39 mouse cellular contexts compared by ENCODE assay signal in genomic region chr4:4079132-4079531, GRCm38 (mm10). TPM values are rescaled to one million over a fixed set of nuclear protein-coding genes. Genes with fewer than 3 reads are reported as not detected.
A peak's percentile ranks its signal among the peaks of the same experiment; 100 is the strongest.
DNase-seq lines count a peak whose midpoint lies in the region; ATAC-seq and TF ChIP-seq lines count a peak whose summit lies in the region.
"Had no signal": no experiment of that assay in that cellular context is flagged by ENCODE, and none has a peak within 500 bp of the region (broad histone marks: within the 10 kb centered on the region; RNA-seq: fewer than 3 reads in every experiment).

No protein-coding gene starts in this region.

- H3K79me2 ChIP-seq in macrophage (ENCODE audit: inconsistent target) = no peaks in the 10 kb centered on the region

- no peak for TF ChIP-seq CTCF in hindbrain, postnatal 0 days (IDR thresholded peaks at IDR 0.05; ENCODE audit: low read depth)
- no peak for TF ChIP-seq CTCF in midbrain, postnatal 0 days (IDR thresholded peaks at IDR 0.05)

- ATAC-seq in forebrain, embryonic 14.5 days = no peak
- ATAC-seq in forebrain, embryonic 11.5 days (replicated peaks; ENCODE audit: low FRiP score) = no peak
- peak; percentile 88 for ATAC-seq in hindbrain, postnatal 0 days
- no peak for ATAC-seq in midbrain, postnatal 0 days (ENCODE audit: low FRiP score)
- ATAC-seq: CD4-positive, CD25-positive, alpha-beta regulatory T cell, adult 4 months; midbrain, embryonic 16.5 days had no signal

- no peaks in the 10 kb centered on the region for H3K4me1 ChIP-seq in forebrain, embryonic 14.5 days (ENCODE audit: control insufficient read depth, insufficient read depth, low read length)
- H3K4me1 ChIP-seq in forebrain, embryonic 11.5 days (replicated peaks; ENCODE audit: control insufficient read depth, insufficient read depth, low read length) = no peaks in the 10 kb centered on the region
- no peaks in the 10 kb centered on the region for H3K4me1 ChIP-seq in hindbrain, postnatal 0 days (ENCODE audit: insufficient read depth, low read length)
- H3K4me1 ChIP-seq in hindbrain, embryonic 10.5 days (replicated peaks) = no peaks in the 10 kb centered on the region
- no peaks in the 10 kb centered on the region for H3K4me1 ChIP-seq in midbrain, postnatal 0 days (ENCODE audit: insufficient read depth, low read length)
- no peaks in the 10 kb centered on the region for H3K4me1 ChIP-seq in midbrain, embryonic 10.5 days
- H3K4me1 ChIP-seq: embryonic facial prominence, embryonic 15.5 days; heart, embryonic 13.5 days; hindbrain, embryonic 12.5 days; limb, embryonic 10.5 days; limb, embryonic 15.5 days; liver, embryonic 13.5 days; neural tube, embryonic 12.5 days had no signal

- no peak overlapping the region for H3K4me2 ChIP-seq in forebrain, embryonic 14.5 days (ENCODE audit: low read length)
- H3K4me2 ChIP-seq in forebrain, embryonic 11.5 days (ENCODE audit: low read depth, low read length, severe bottlenecking) = no peak overlapping the region
- no peak overlapping the region for H3K4me2 ChIP-seq in hindbrain, postnatal 0 days (ENCODE audit: low read depth, low read length)
- no peak overlapping the region for H3K4me2 ChIP-seq in midbrain, postnatal 0 days (ENCODE audit: low read depth, low read length, poor library complexity, severe bottlenecking)
- H3K4me2 ChIP-seq: embryonic facial prominence, embryonic 15.5 days; heart, embryonic 13.5 days; hindbrain, embryonic 12.5 days; limb, embryonic 15.5 days; liver, embryonic 13.5 days; midbrain, embryonic 11.5 days; neural tube, embryonic 12.5 days had no signal

- H3K27ac ChIP-seq in forebrain, embryonic 14.5 days (ENCODE audit: low read depth, low read length) = no peak overlapping the region
- H3K27ac ChIP-seq in forebrain, embryonic 11.5 days (ENCODE audit: low read depth, low read length) = no peak overlapping the region
- H3K27ac ChIP-seq in hindbrain, postnatal 0 days = no peak overlapping the region
- H3K27ac ChIP-seq in hindbrain, embryonic 10.5 days = no peak overlapping the region
- H3K27ac ChIP-seq in midbrain, postnatal 0 days (ENCODE audit: low read depth, low read length) = no peak overlapping the region
- no peak overlapping the region for H3K27ac ChIP-seq in midbrain, embryonic 10.5 days (replicated peaks)
- H3K27ac ChIP-seq in macrophage = peak overlapping the region; percentile 68
- H3K27ac ChIP-seq: embryonic facial prominence, embryonic 15.5 days; heart, embryonic 13.5 days; hindbrain, embryonic 12.5 days; limb, embryonic 10.5 days; limb, embryonic 15.5 days; liver, embryonic 13.5 days; neural tube, embryonic 12.5 days had no signal

- H3K9me3 ChIP-seq in forebrain, embryonic 14.5 days (replicated peaks; ENCODE audit: control insufficient read depth, low read length) = no peaks in the 10 kb centered on the region
- H3K9me3 ChIP-seq in forebrain, embryonic 11.5 days (ENCODE audit: control insufficient read depth, low read length) = no peaks in the 10 kb centered on the region
- no peaks in the 10 kb centered on the region for H3K9me3 ChIP-seq in hindbrain, postnatal 0 days (ENCODE audit: low read length)
- no peaks in the 10 kb centered on the region for H3K9me3 ChIP-seq in hindbrain, embryonic 10.5 days
- H3K9me3 ChIP-seq in midbrain, postnatal 0 days (ENCODE audit: low read length) = no peaks in the 10 kb centered on the region
- no peaks in the 10 kb centered on the region for H3K9me3 ChIP-seq in midbrain, embryonic 10.5 days (replicated peaks)
- H3K9me3 ChIP-seq: embryonic facial prominence, embryonic 15.5 days; heart, embryonic 13.5 days; hindbrain, embryonic 12.5 days; limb, embryonic 10.5 days; limb, embryonic 15.5 days; liver, embryonic 13.5 days; neural tube, embryonic 12.5 days had no signal

- H3K9ac ChIP-seq in forebrain, embryonic 14.5 days (ENCODE audit: low read length) = no peak overlapping the region
- no peak overlapping the region for H3K9ac ChIP-seq in forebrain, embryonic 11.5 days (ENCODE audit: low read length)
- H3K9ac ChIP-seq in hindbrain, postnatal 0 days (replicated peaks; ENCODE audit: low read length) = no peak overlapping the region
- H3K9ac ChIP-seq in midbrain, postnatal 0 days (replicated peaks; ENCODE audit: low read length, poor library complexity, severe bottlenecking) = no peak overlapping the region
- H3K9ac ChIP-seq: embryonic facial prominence, embryonic 15.5 days; heart, embryonic 13.5 days; hindbrain, embryonic 12.5 days; limb, embryonic 15.5 days; liver, embryonic 13.5 days; neural tube, embryonic 12.5 days had no signal

- peak; percentile 12 for DNase-seq in forebrain, embryonic 14.5 days (ENCODE audit: low spot score)
- no peak for DNase-seq in forebrain, embryonic 11.5 days (ENCODE audit: low spot score)
- peak; percentile 52 for DNase-seq in hindbrain, postnatal 0 days (ENCODE audit: low spot score)
- DNase-seq in hindbrain, embryonic 10.5 days (ENCODE audit: low spot score) = no peak
- DNase-seq in midbrain, postnatal 0 days (ENCODE audit: low spot score) = peak; percentile 54
- DNase-seq in midbrain, embryonic 10.5 days (ENCODE audit: low spot score) = no peak
- no peak for DNase-seq in kidney, postnatal 14 days
- DNase-seq: adrenal gland, postnatal 36 days; cerebellum, adult 11 months; cerebellum, adult 9-11 months; gastrocnemius, postnatal 10 days; heart, postnatal 14 days; kidney, adult 18-20 months; kidney, postnatal 4 days; liver, embryonic 13.5 days; lung, adult 2 months; lung, postnatal 14 days; right cerebral cortex, postnatal 4 days; thymus, adult 2 months; thymus, postnatal 36 days had no signal

- no peaks in the 10 kb centered on the region for H3K27me3 ChIP-seq in forebrain, embryonic 14.5 days (replicated peaks; ENCODE audit: control insufficient read depth, insufficient read depth, low read length)
- H3K27me3 ChIP-seq in forebrain, embryonic 11.5 days (ENCODE audit: control insufficient read depth, insufficient read depth, low read length) = no peaks in the 10 kb centered on the region
- no peaks in the 10 kb centered on the region for H3K27me3 ChIP-seq in hindbrain, postnatal 0 days (ENCODE audit: insufficient read depth, low read length)
- no peaks in the 10 kb centered on the region for H3K27me3 ChIP-seq in hindbrain, embryonic 10.5 days (ENCODE audit: insufficient read depth, poor library complexity, severe bottlenecking)
- no peaks in the 10 kb centered on the region for H3K27me3 ChIP-seq in midbrain, postnatal 0 days (ENCODE audit: insufficient read depth, low read length)
- H3K27me3 ChIP-seq in midbrain, embryonic 10.5 days (ENCODE audit: low read depth, poor library complexity, severe bottlenecking) = no peaks in the 10 kb centered on the region
- H3K27me3 ChIP-seq: embryonic facial prominence, embryonic 15.5 days; heart, embryonic 13.5 days; hindbrain, embryonic 12.5 days; limb, embryonic 15.5 days; liver, embryonic 13.5 days; neural tube, embryonic 12.5 days had no signal

- H3K4me3 ChIP-seq in forebrain, embryonic 14.5 days (ENCODE audit: low read depth, low read length) = no peak overlapping the region
- no peak overlapping the region for H3K4me3 ChIP-seq in forebrain, embryonic 11.5 days (ENCODE audit: low read depth, low read length)
- no peak overlapping the region for H3K4me3 ChIP-seq in hindbrain, postnatal 0 days (ENCODE audit: low read length)
- no peak overlapping the region for H3K4me3 ChIP-seq in hindbrain, embryonic 10.5 days
- no peak overlapping the region for H3K4me3 ChIP-seq in midbrain, postnatal 0 days (ENCODE audit: low read depth, low read length)
- no peak overlapping the region for H3K4me3 ChIP-seq in midbrain, embryonic 10.5 days
- H3K4me3 ChIP-seq in macrophage (ENCODE audit: inconsistent target) = no peak overlapping the region
- H3K4me3 ChIP-seq: embryonic facial prominence, embryonic 15.5 days; heart, embryonic 13.5 days; hindbrain, embryonic 12.5 days; limb, embryonic 10.5 days; limb, embryonic 15.5 days; liver, embryonic 13.5 days; myocyte; neural tube, embryonic 12.5 days had no signal

- H3K36me3 ChIP-seq in forebrain, embryonic 14.5 days (ENCODE audit: control insufficient read depth, insufficient read depth, low read length) = no peaks in the 10 kb centered on the region
- H3K36me3 ChIP-seq in forebrain, embryonic 11.5 days (ENCODE audit: control insufficient read depth, insufficient read depth, low read length) = no peaks in the 10 kb centered on the region
- no peaks in the 10 kb centered on the region for H3K36me3 ChIP-seq in hindbrain, postnatal 0 days (ENCODE audit: insufficient read depth, low read length)
- H3K36me3 ChIP-seq in hindbrain, embryonic 10.5 days = no peaks in the 10 kb centered on the region
- no peaks in the 10 kb centered on the region for H3K36me3 ChIP-seq in midbrain, postnatal 0 days (ENCODE audit: insufficient read depth, low read length)
- H3K36me3 ChIP-seq in midbrain, embryonic 10.5 days = no peaks in the 10 kb centered on the region
- H3K36me3 ChIP-seq in macrophage (ENCODE audit: inconsistent target) = no peaks in the 10 kb centered on the region
- H3K36me3 ChIP-seq: embryonic facial prominence, embryonic 15.5 days; heart, embryonic 13.5 days; hindbrain, embryonic 12.5 days; limb, embryonic 10.5 days; limb, embryonic 15.5 days; liver, embryonic 13.5 days; neural tube, embryonic 12.5 days had no signal

- WGBS in forebrain, embryonic 14.5 days = 60% methylated on average over 3 of the region's 3 CpGs
- 89% methylated on average over 3 of the region's 3 CpGs for WGBS in forebrain, embryonic 11.5 days
- WGBS in hindbrain, postnatal 0 days = 54% methylated on average over 3 of the region's 3 CpGs
- WGBS in hindbrain, embryonic 10.5 days = 93% methylated on average over 3 of the region's 3 CpGs
- 90% methylated on average over 3 of the region's 3 CpGs for WGBS in midbrain, postnatal 0 days
- 86% methylated on average over 3 of the region's 3 CpGs for WGBS in midbrain, embryonic 10.5 days
- WGBS in macrophage (ENCODE audit: missing documents) = 88% methylated on average over 3 of the region's 3 CpGs

RNA-seq across cellular contexts. Expression of gene Sdr16c6, which starts 1.8 kb away (rescaled TPM):
- not detected in 2 replicates for polyA plus RNA-seq in forebrain, embryonic 14.5 days (2014; fragmentation: Nextera tagmentation; extraction: Ambion mirVana)
- not detected in 2 replicates for polyA plus RNA-seq in forebrain, embryonic 11.5 days (2014; fragmentation: Nextera tagmentation; extraction: Ambion mirVana)
- not detected in 2 replicates for total RNA-seq in hindbrain, postnatal 0 days (2014; rRNA removed)
- not detected in 2 replicates for polyA plus RNA-seq in hindbrain, postnatal 0 days (2015; fragmentation: Nextera tagmentation; extraction: Ambion mirVana)
- not detected in 2 replicates for polyA plus RNA-seq in hindbrain, embryonic 10.5 days (2016; fragmentation: Nextera tagmentation; extraction: Ambion mirVana)
- total RNA-seq in midbrain, postnatal 0 days (2014; rRNA removed) = 0.22 TPM in 1 of 2 replicates, not detected in the other
- not detected in 2 replicates for polyA plus RNA-seq in midbrain, postnatal 0 days (2015; fragmentation: Nextera tagmentation; extraction: Ambion mirVana)
- not detected in 2 replicates for polyA plus RNA-seq in midbrain, embryonic 10.5 days (2016; fragmentation: Nextera tagmentation; extraction: Ambion mirVana)
- total RNA-seq in macrophage (2018; cell fraction: chromatin; rRNA removed) = not detected
- not detected for total RNA-seq in macrophage (2018; cell fraction: cytosol; rRNA removed)
- not detected for total RNA-seq in macrophage (2018; cell fraction: nucleus; rRNA removed)
- polyA plus RNA-seq in macrophage (2018) = not detected in 3 replicates
- total RNA-seq: adrenal gland, adult 18-20 months; adrenal gland, postnatal 36 days; common myeloid progenitor, adult 5-6 weeks; gastrocnemius, postnatal 10 days; heart, adult 8-10 months; heart, postnatal 14 days; layer of hippocampus, postnatal 10 days; left cerebral cortex, adult 8-10 months; megakaryocyte progenitor cell, adult 5-6 weeks had no signal
- polyA plus RNA-seq: CD4-positive, CD25-positive, alpha-beta regulatory T cell, adult 4 months; gonadal fat pad, adult 2 months; heart, embryonic 13.5 days; hindbrain, embryonic 12.5 days; kidney, embryonic 16.5 days; limb, embryonic 10.5 days; liver, embryonic 13.5 days; midbrain, embryonic 11.5 days; midbrain, embryonic 16.5 days; myocyte; neural tube, embryonic 12.5 days had no signal

Comparison
In these comparisons a context has a peak if more than half of its experiments do, and no peak if none do; other contexts are left out.
1. DNase-seq: peak in forebrain, embryonic 14.5 days (single experiment), hindbrain, postnatal 0 days (single experiment) and midbrain, postnatal 0 days (single experiment); none in forebrain, embryonic 11.5 days (single experiment), hindbrain, embryonic 10.5 days (single experiment), midbrain, embryonic 10.5 days (single experiment) and kidney, postnatal 14 days (single experiment).